Mouse (Mus musculus) spleen, postnatal 36 days (tissue): ENCODE results near the gene Matn4.

Experiments
- DNase-seq, 2 experiments: peaks; one replicate each; pipeline ENCODE4 v3.0.0; 2022; ENCODE audit warnings: low spot score in 2 of 2, mixed read lengths in 1 of 2

Matn4 gene

GRCm38 (mm10) chr2:164436215-164436913 lies 31.4 kb upstream of the Matn4 start:
- no peak for DNase-seq

- peak; percentile 25 to 27 for DNase-seq
These were observed 30.5 kb upstream of the Matn4 start for GRCm38 (mm10) chr2:164435216-164436090.

- DNase-seq: no peak
These were observed 29.7 kb upstream of the Matn4 start for GRCm38 (mm10) chr2:164434681-164435080.

DNA sequence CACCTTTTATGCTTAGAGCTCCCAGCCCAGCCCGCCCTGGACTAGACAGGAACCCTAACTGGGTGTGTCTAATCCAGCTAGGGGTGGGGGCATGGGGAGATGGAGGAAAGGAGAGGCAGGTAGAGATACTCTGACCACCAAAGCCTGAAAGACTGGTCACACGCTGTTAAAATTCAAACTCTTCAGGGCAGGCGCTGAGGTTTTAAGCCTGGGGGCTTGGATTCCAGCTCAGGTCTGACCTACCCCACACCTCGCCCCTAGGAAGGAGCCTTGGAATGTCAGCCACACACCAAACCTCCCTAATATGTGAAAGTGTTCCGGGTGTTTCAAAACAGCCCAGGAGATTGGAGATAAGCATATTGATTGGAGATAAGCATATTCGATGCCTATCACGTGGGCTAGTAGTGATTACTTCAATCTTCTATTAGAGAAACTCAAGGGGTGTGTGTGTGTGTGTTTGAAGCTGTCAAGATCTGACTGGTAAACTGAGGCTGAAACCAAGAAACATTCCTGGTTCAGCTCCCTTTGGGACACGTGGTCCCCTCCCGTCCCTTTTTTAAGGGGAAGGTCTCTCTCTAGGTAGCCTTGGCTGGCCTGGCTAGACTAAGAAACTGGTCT lies 28.4 kb upstream of the Matn4 start:
- DNase-seq: no peak

GRCm38 (mm10) chr2:164432541-164433191 lies 27.7 kb upstream of the Matn4 start:
- no peak for DNase-seq

DNA sequence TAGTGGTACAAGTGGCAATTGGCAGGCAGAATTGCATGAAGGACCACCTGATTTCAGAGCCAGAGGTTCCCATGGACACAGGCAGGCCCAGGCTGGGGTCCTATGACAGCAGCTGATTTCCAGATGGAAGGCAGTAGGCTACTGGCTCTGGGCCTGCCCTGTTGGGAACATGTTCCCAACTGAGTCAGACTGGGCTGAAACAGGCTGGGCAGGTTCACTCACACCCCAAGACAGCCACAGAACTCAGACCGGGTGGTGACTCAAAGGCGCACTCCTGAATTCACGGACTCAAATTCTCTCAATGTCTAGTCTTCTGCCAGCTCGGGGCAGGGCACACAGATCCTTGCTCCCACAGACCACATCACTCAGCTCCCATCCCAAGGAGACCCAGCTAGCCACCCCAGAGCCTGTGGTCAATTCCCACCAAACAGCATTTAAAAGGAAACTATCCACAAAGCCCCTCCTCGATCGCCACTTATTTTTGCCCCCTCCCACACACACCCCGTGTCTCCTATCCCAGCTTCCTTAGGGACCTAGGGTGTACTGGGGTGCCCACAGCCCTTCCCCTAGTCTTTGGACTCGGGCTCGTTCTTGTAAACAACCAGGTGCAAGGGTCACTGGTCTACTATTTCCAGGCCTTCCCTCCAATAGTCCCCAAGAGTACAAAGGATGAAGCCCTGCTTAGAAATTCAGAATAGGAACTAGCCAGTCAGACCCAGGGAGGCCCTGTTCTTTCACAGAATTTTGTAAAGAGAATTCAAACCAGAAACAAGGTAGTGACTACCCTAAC lies 26.9 kb upstream of the Matn4 start:
- DNase-seq: no peak

DNA sequence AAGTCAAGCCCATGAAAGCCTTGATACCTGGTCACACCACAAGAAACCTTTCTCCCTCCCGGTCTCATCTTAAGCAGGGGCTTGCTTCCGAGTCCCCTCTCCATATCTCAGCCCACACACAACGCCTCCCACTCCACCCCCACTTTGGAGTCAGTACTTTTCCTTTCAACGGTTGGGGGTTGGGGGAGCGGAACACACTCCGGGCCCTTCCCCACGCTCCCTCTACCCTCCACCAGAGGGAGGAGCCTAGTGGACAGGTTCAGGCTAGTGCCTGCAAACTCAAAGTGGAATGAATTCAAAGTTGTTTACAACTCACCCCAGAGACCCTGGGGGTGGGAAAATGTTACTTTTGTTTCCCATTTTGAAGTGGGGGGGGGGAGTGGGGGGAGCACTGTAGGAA lies 25.7 kb upstream of the Matn4 start:
- DNase-seq: no peak

DNA sequence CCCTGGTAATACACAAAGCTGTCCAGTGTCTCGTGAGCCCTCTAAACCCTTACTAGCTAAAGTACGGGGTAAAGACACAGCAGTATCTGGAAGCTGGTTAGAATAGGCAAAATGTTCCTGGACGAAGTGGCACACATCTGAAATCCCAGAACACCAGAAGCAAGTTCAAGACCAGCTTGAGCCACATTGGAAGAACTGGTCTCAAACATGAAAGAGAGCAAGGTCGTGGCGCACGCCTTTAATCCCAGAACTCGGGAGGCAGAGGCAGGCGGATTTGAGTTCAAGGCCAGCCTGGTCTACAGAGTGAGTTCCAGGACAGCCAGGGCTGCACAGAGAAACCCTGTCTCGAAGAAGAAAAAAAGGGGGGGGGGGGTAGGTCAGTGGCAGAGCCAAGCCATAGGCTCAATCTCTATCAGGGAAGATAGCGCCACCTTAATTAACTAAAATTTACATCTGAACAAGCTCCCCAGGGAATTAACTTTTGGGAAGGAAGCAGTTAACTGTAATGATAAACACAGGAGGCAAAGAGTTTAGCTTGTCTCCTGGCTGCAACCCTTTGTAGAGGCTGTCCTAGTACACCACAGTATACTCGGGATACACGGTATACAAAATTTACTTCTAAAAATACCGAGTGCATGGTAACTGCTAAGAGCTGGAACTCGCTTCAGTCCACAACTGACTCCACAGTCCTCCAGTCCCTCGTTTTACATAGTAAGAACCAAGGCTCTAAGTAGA lies 25.1 kb upstream of the Matn4 start:
- DNase-seq: no peak

- DNase-seq: no peak
These were observed 23.5 kb upstream of the Matn4 start for GRCm38 (mm10) chr2:164428451-164428850.

- no peak for DNase-seq
These were observed 22.0 kb upstream of the Matn4 start for GRCm38 (mm10) chr2:164426952-164427351.

GRCm38 (mm10) chr2:164426121-164426520 lies 21.2 kb upstream of the Matn4 start:
- DNase-seq: no peak

DNA sequence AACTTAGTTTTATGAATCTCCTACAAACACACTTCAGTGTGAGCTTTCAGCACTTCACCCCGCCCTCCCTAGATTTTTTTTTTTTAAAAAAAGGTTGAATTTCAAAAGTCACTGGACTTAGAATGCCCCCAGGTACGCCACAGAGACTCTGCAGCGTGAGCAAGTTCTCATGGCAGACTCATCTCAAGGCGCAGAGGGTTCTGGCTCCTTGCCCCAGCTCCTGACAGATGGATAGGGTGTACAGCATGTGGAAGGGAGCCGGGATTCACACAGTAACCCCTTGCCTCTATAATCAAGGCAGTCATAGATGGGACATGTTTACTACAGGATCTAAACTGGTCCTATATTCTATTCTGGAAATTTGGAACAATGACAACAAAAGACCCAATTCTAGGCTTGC lies 20.4 kb upstream of the Matn4 start:
- DNase-seq: no peak

GRCm38 (mm10) chr2:164424406-164424805 lies 19.4 kb upstream of the Matn4 start:
- DNase-seq: no peak

GRCm38 (mm10) chr2:164423464-164423863 lies 18.5 kb upstream of the Matn4 start:
- DNase-seq: no peak

DNA sequence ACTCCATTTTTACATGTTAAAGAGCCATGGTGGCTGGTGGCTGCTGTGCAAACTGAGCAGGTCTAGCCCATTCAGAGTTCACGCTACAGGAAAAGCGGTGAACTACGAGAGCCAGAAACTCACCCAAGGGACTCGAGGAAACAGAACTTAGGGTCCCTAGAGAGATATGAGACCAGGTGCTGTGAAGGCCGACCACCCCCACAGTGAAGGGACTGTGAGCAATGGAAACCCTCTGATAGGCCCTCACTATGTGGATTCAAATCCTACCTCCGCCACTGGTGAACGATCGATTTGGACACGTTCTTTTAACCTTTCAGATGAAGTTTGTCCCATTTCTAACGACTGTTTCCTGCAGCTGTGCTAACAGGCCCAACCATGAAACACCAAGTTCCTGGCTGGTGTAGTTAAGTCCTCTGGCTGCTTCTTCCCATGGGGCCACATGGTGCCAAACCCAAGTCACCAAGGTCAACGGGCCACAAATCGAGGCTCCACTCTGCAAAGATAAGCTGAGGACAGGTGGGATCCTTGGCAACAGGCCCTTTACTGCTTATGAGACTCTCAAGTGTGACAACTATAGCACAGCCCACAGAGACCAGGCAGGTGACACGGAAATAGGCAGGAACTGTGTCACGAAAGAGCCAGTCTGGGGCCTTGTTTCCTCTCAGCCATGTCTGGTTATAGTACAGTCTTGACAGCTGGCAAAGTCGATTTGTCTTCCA lies 17.9 kb upstream of the Matn4 start:
- DNase-seq: peak; percentile 84 to 85

GRCm38 (mm10) chr2:164421979-164422378 lies 17.0 kb upstream of the Matn4 start:
- DNase-seq: no peak

DNA sequence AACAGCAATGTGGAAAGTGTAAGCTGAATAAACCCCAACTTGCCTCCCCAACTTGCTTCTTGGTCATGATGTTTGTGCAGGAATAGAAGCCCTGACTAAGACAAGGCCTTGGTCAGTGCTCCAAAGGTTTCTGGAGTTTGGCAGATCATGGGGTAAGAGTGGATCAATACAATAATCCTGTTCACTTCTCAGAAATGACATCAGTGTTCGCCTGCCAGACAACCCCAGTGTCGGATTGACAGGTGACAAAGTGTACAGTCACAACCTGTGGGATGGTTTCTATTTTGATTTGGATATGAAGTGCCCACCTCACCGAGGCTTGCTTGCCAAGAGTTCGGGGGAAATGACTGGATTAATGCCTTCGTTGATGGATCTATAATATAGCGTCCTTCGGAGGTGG lies 16.3 kb upstream of the Matn4 start:
- no peak for DNase-seq

- no peak for DNase-seq
These were observed 14.5 kb upstream of the Matn4 start for GRCm38 (mm10) chr2:164419489-164419888.

DNA sequence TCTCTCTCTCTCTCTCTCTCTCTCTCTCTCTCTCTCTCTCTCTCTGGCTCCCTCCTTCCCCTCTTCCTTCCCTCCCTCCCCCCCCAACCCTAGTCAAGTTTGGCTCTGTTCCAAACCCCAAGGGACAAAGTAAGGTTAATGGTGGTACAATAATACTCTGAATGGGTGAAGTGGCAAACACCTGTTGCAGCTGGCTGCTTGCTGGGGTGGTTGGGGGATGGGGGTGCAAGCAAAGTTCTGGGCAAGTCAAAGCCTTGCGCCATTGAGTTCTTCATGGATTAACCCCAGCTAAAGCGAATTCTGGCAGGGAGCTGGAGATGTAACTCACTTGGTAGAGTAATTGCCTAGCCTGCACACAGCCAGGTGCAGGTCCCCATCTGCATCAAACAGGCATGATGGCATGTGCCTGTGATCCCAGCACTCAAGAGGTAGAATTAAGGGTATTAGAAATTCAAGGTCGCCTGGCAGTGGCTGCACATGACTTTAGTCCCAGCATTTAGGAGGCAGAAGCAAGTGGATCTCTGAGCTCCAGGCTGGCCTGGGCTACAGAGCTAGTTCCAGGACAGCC lies 13.4 kb upstream of the Matn4 start:
- DNase-seq: no peak

DNA sequence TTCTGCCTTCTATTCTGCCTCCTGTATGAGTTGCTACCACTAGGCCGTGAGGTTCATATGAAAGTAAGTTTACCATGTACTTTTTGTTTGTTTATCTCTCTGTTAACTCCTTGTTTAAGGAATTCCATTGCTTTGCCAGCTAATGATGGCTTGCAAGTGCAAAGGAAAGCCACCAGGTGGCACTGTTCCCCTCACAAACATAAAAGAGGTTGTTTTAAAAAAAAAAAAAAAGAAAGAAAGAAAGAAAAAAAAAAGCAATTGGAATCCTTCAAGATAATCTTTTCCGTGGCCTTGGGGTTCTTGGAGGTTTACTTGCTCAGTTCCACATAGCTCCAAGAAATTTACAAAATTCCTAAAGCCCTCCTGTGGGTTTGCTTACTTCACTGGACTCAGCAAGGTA lies 12.2 kb upstream of the Matn4 start:
- no peak for DNase-seq
